Mouse (Mus musculus): ENCODE measurements at regions not wholly inside any gene's neighbourhood (a gene's known extent, or its start where the extent isn't known, plus 50 kb on each side); places are given as distances from the start of the nearest gene placed in this dataset.
A peak's percentile ranks its signal among the peaks of the same experiment; 100 is the strongest.

DNA sequence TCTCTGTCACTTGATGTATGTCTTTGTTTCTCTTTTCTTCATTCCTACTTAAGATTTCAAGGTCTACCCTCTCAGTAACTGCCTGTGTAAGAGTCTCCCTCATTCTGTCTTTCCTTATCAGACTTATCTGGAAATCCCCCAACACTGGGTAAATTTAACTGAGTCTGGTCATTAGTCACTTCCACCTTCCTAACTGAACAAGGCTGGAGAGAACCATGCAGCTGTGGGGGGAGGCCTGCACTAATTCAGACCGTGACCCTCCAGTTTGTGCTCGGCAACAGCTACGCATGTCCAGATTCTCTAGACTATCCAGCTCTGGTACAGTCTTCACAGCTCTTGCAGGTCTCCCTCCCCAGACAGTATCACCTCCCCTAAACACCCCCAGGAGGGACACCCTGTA is 103.3 kb downstream of the Prox1 start:
- no peak for ATAC-seq (replicated peaks; ENCODE audit: insufficient number of reproducible peaks, insufficient read depth, low FRiP score, low read depth)
- no peak overlapping the region for H3K4me3 ChIP-seq
- no peaks in the 10 kb centered on the region for H3K27me3 ChIP-seq
- no peaks in the 10 kb centered on the region for H3K9me3 ChIP-seq (replicated peaks)
- H3K4me2 ChIP-seq = no peak overlapping the region
- no peak overlapping the region for H3K9ac ChIP-seq
- 54% methylated on average over 3 of the region's 3 CpGs for whole genome bisulfite sequencing
- no peak overlapping the region for H3K27ac ChIP-seq
- H3K36me3 ChIP-seq = no peaks in the 10 kb centered on the region
- H3K4me1 ChIP-seq (replicated peaks) = peaks cover 14% of the 10 kb centered on the region; the same call in 1 of the 2 replicates

DNA sequence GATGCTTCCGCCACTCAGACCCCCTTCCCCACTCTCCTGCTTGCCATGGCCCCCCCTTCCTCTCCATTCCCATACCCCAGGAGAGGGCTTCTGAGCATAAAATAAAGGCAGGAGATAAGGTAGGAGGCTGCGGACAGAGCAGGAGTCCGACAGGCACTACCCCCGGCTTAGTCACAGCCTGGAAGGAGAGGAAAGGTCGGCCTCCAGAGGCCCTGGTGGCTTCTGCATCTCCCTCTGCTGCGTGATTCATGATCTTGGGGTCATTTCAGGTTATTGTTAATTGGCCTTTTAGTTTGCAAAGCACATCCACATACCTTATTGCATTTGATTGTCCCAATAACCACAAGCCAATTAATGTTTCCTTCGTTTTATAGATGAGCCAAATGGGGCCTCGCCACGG is 104.1 kb downstream of the Prox1 start:
- Histone ChIP-seq H3K36me3 (no peaks in the 10 kb centered on the region), H3K4me1 (replicated peaks) (peaks cover 20% of the 10 kb centered on the region), H3K9ac (no peak overlapping the region), H3K9me3 (replicated peaks) (no peaks in the 10 kb centered on the region), H3K27ac (no peak overlapping the region), H3K4me2 (no peak overlapping the region), H3K4me3 (no peak overlapping the region), H3K27me3 (no peaks in the 10 kb centered on the region)
- no peak for ATAC-seq (replicated peaks; ENCODE audit: insufficient number of reproducible peaks, insufficient read depth, low FRiP score, low read depth)
- 59% methylated on average over 9 of the region's 9 CpGs for WGBS

- Histone ChIP-seq H3K36me3 (no peaks in the 10 kb centered on the region), H3K9ac (no peak overlapping the region), H3K4me2 (peak overlapping the region; percentile 27), H3K27me3 (no peaks in the 10 kb centered on the region), H3K9me3 (replicated peaks) (no peaks in the 10 kb centered on the region), H3K27ac (peak overlapping the region; percentile 90), H3K4me3 (no peak overlapping the region), H3K4me1 (replicated peaks) (peaks cover 18% of the 10 kb centered on the region)
- WGBS = 23% methylated on average over 9 of the region's 9 CpGs
- ATAC-seq (replicated peaks; ENCODE audit: insufficient number of reproducible peaks, insufficient read depth, low FRiP score, low read depth) = peak; percentile 92
These were observed 108.8 kb downstream of the Prox1 start for GRCm38 (mm10) chr1:190061560-190062295.

DNA sequence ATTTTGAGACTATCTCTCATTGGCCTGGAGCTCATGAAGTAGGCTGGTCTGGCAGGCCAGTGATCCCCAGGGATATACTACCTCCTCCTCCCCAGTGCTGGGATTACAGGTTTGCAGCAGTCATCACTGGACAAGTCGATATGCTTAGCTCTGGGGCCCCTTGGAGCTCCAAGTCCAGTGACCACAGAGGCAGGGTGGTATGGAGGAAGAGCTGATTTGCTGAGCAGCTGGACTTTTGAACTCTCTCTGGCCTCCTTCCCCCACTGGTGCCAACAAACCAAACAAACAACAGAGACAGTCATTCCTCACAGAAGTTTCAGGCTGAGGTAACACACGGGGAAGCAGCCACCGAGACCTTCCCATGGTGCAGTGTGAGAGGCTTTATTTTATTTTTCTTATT is 111.5 kb downstream of the Prox1 start:
- no peak for ATAC-seq (replicated peaks; ENCODE audit: insufficient number of reproducible peaks, insufficient read depth, low FRiP score, low read depth)
- no peaks in the 10 kb centered on the region for H3K9me3 ChIP-seq (replicated peaks)
- H3K27ac ChIP-seq = no peak overlapping the region
- H3K36me3 ChIP-seq = no peaks in the 10 kb centered on the region
- no peak overlapping the region for H3K4me2 ChIP-seq
- H3K27me3 ChIP-seq = no peaks in the 10 kb centered on the region
- no peak overlapping the region for H3K4me3 ChIP-seq
- 62% methylated on average over 3 of the region's 3 CpGs for WGBS
- peaks cover 18% of the 10 kb centered on the region for H3K4me1 ChIP-seq (replicated peaks)
- no peak overlapping the region for H3K9ac ChIP-seq

DNA sequence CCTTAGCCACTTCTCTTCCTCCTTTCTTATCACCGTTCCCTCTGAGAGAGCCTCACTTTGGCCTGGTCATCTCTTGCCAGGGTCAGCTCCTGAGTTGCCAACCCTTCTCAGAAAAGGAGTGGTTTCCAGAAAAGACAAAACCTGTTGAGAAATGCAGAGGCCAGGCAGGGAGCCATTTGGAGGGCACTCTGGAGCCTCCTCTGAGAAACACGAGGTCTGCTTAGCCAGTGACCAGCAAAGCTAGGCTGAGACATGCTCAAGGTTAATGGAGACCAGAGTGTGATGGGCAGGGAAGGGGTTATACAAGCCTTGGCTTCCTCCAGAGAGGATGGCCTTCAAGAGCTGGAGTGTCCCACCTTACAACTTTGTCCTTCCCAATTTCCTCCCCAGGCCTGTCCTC is 113.6 kb downstream of the Prox1 start:
- H3K27ac ChIP-seq = no peak overlapping the region
- 61% methylated on average over 2 of the region's 2 CpGs for WGBS

DNA sequence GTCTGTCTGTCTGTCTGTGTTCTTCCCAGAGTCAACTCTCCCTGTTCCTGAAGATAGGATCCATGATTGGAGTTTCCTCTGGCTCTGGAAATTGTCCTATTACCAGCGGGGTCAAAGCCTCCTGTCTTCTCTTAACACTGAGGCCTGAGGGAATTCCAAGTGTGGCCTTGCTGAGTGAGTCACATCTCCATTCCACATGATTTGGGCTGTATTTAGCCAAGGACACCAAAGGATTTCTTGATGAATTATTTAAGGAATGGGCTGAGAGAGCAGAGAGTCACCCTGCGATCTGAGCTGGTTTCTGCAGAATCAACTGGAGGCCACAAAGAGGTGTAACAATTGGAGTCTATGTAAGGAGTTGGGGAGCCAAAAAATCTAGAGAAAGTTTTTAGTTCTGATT is 118.6 kb downstream of the Prox1 start:
- no peak overlapping the region for H3K27ac ChIP-seq
- H3K36me3 ChIP-seq = no peaks in the 10 kb centered on the region
- no peaks in the 10 kb centered on the region for H3K9me3 ChIP-seq (replicated peaks)
- ATAC-seq (replicated peaks; ENCODE audit: insufficient number of reproducible peaks, insufficient read depth, low FRiP score, low read depth) = no peak
- no peak overlapping the region for H3K9ac ChIP-seq
- H3K27me3 ChIP-seq = no peaks in the 10 kb centered on the region
- 84% methylated on average over 2 of the region's 2 CpGs for WGBS
- no peak overlapping the region for H3K4me2 ChIP-seq
- H3K4me1 ChIP-seq (replicated peaks) = no peaks in the 10 kb centered on the region; the same call in 1 of the 2 replicates
- no peak overlapping the region for H3K4me3 ChIP-seq

More for the DNA sequence above, 113.6 kb downstream of the Prox1 start:
- no peak for ATAC-seq (replicated peaks; ENCODE audit: insufficient number of reproducible peaks, insufficient read depth, low FRiP score, low read depth)
- Histone ChIP-seq H3K9me3 (replicated peaks) (no peaks in the 10 kb centered on the region), H3K4me3 (no peak overlapping the region), H3K9ac (no peak overlapping the region), H3K4me2 (no peak overlapping the region), H3K4me1 (replicated peaks) (peaks cover 14% of the 10 kb centered on the region), H3K36me3 (no peaks in the 10 kb centered on the region), H3K27me3 (no peaks in the 10 kb centered on the region)

GRCm38 (mm10) chr1:190048521-190049170 is 121.9 kb downstream of the Prox1 start:
- no peaks in the 10 kb centered on the region for H3K36me3 ChIP-seq
- WGBS = 61% methylated on average over 2 of the region's 2 CpGs
- ATAC-seq (replicated peaks; ENCODE audit: insufficient number of reproducible peaks, insufficient read depth, low FRiP score, low read depth) = no peak
- no peaks in the 10 kb centered on the region for H3K9me3 ChIP-seq (replicated peaks)
- no peak overlapping the region for H3K4me3 ChIP-seq
- H3K4me1 ChIP-seq (replicated peaks) = no peaks in the 10 kb centered on the region; the same call in 1 of the 2 replicates
- no peak overlapping the region for H3K9ac ChIP-seq
- H3K27ac ChIP-seq = no peak overlapping the region
- H3K27me3 ChIP-seq = no peaks in the 10 kb centered on the region
- H3K4me2 ChIP-seq = no peak overlapping the region

GRCm38 (mm10) chr1:190047201-190047600 is 123.3 kb downstream of the Prox1 start:
- no peaks in the 10 kb centered on the region for H3K36me3 ChIP-seq
- no peak overlapping the region for H3K4me3 ChIP-seq
- no peaks in the 10 kb centered on the region for H3K9me3 ChIP-seq (replicated peaks)
- H3K4me2 ChIP-seq = no peak overlapping the region
- 76% methylated on average over 6 of the region's 6 CpGs for WGBS
- no peak overlapping the region for H3K27ac ChIP-seq
- ATAC-seq (replicated peaks; ENCODE audit: insufficient number of reproducible peaks, insufficient read depth, low FRiP score, low read depth) = no peak
- no peak overlapping the region for H3K9ac ChIP-seq
- no peaks in the 10 kb centered on the region for H3K27me3 ChIP-seq
- H3K4me1 ChIP-seq (replicated peaks) = no peaks in the 10 kb centered on the region; the same call in 1 of the 2 replicates

GRCm38 (mm10) chr1:190045797-190046196 is 123.6 kb upstream of the Smyd2 start:
- peak; percentile 64; the same call in 1 of the 2 replicates for ATAC-seq (replicated peaks; ENCODE audit: insufficient number of reproducible peaks, insufficient read depth, low FRiP score, low read depth)
- 10% methylated on average over 1 of the region's 1 CpGs for WGBS
- Histone ChIP-seq H3K27ac (no peak overlapping the region), H3K4me3 (no peak overlapping the region), H3K36me3 (no peaks in the 10 kb centered on the region), H3K9me3 (replicated peaks) (no peaks in the 10 kb centered on the region), H3K4me1 (replicated peaks) (no peaks in the 10 kb centered on the region; the same call in 1 of the 2 replicates), H3K27me3 (no peaks in the 10 kb centered on the region), H3K9ac (no peak overlapping the region), H3K4me2 (no peak overlapping the region)

GRCm38 (mm10) chr1:190044036-190044435 is 121.9 kb upstream of the Smyd2 start:
- Histone ChIP-seq H3K4me2 (no peak overlapping the region), H3K4me3 (no peak overlapping the region), H3K9ac (no peak overlapping the region), H3K9me3 (replicated peaks) (no peaks in the 10 kb centered on the region), H3K4me1 (replicated peaks) (no peaks in the 10 kb centered on the region; the same call in 1 of the 2 replicates), H3K36me3 (no peaks in the 10 kb centered on the region), H3K27ac (no peak overlapping the region), H3K27me3 (no peaks in the 10 kb centered on the region)
- 64% methylated on average over 3 of the region's 3 CpGs for WGBS
- ATAC-seq (replicated peaks; ENCODE audit: insufficient number of reproducible peaks, insufficient read depth, low FRiP score, low read depth) = no peak

DNA sequence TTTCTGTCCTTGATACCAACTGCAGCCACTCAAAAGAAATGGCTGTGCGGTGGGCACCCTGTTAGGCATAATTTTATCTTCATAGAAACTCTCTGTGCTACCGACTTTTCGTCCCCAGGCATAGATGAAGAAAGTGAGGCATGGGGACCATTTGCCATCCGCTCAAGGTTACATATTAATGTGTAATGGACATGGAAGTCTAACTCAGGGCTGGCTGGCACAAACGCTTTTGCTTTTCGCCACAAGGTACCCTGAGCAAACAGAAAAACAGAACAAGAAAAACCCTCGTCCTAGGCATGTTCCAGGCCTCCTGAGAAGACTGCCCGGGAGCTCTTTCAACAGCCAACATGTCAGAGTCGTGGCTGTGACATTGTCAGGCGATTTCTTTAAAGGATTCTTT is 121.0 kb upstream of the Smyd2 start:
- Histone ChIP-seq H3K9me3 (replicated peaks) (no peaks in the 10 kb centered on the region), H3K27me3 (no peaks in the 10 kb centered on the region), H3K27ac (no peak overlapping the region), H3K9ac (no peak overlapping the region), H3K36me3 (no peaks in the 10 kb centered on the region), H3K4me1 (replicated peaks) (peaks cover 2% of the 10 kb centered on the region; the same call in 1 of the 2 replicates), H3K4me2 (no peak overlapping the region), H3K4me3 (no peak overlapping the region)
- no peak for ATAC-seq (replicated peaks; ENCODE audit: insufficient number of reproducible peaks, insufficient read depth, low FRiP score, low read depth)
- WGBS = 77% methylated on average over 10 of the region's 10 CpGs

GRCm38 (mm10) chr1:190042197-190042596 is 120.0 kb upstream of the Smyd2 start:
- 65% methylated on average over 4 of the region's 4 CpGs for WGBS
- H3K27ac ChIP-seq = no peak overlapping the region

More at GRCm38 (mm10) chr1:190042197-190042596, 120.0 kb upstream of the Smyd2 start:
- Histone ChIP-seq H3K9me3 (replicated peaks) (no peaks in the 10 kb centered on the region), H3K9ac (no peak overlapping the region), H3K27me3 (no peaks in the 10 kb centered on the region), H3K4me2 (no peak overlapping the region), H3K4me3 (no peak overlapping the region), H3K36me3 (no peaks in the 10 kb centered on the region), H3K4me1 (replicated peaks) (peaks cover 8% of the 10 kb centered on the region; the same call in 1 of the 2 replicates)
- ATAC-seq (replicated peaks; ENCODE audit: insufficient number of reproducible peaks, insufficient read depth, low FRiP score, low read depth) = no peak

Measured in heart, embryonic 15.5 days (tissue).